Mouse (Mus musculus): Measurements from ENCODE around the gene Tamm41. TPM values are rescaled to one million over a fixed set of nuclear protein-coding genes. Genes with fewer than 3 reads are reported as not detected.

Gene Tamm41
- polyA plus RNA-seq, 1 experiment from 2014 or later, result 45.0 TPM

- Histone ChIP-seq H3K4me1 (ENCODE audit: control insufficient read depth, insufficient read depth, low read length) (peaks cover 9% of the 10 kb centered on the region), H3K9ac (ENCODE audit: low read depth, low read length) (no peak overlapping the region), H3K4me2 (no peak overlapping the region), H3K27me3 (ENCODE audit: control insufficient read depth, insufficient read depth, low read length) (no peaks in the 10 kb centered on the region), H3K9me3 (replicated peaks; ENCODE audit: control insufficient read depth, low read length) (no peaks in the 10 kb centered on the region), H3K4me3 (ENCODE audit: low read depth, low read length) (no peak overlapping the region), H3K36me3 (ENCODE audit: control insufficient read depth, insufficient read depth, low read length) (peaks cover 8% of the 10 kb centered on the region; the same call in 1 of the 2 replicates), H3K27ac (ENCODE audit: low read depth, low read length) (no peak overlapping the region)
- 80% methylated on average over 9 of the region's 9 CpGs for WGBS (ENCODE audit: insufficient replicate concordance)
- ATAC-seq (replicated peaks; ENCODE audit: insufficient number of reproducible peaks, low FRiP score, low TSS enrichment), result no peak
These were observed 26.9 kb downstream of the Tamm41 start for GRCm38 (mm10) chr6:115010815-115011214.

DNA sequence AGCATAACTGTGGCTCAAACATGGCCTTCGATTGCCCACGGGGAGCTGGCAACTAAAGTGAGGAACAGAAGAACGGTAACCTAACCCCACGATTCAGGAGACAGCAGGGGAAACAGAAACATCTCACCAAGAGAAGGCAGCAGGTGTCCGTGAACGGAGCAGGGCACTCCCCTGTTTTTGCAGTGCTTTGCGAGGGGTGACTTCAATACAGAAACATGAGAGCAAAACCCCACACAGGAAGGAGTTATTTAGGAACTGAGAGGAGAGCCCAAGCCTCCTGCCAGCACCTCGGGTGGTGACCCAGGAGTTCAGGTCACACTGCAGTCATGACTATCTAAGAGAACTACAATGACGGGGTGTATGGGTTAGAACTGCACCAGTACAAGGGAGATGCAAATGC is 27.4 kb downstream of the Tamm41 start:
- ATAC-seq (replicated peaks; ENCODE audit: insufficient number of reproducible peaks, low FRiP score, low TSS enrichment), result no peak

DNA sequence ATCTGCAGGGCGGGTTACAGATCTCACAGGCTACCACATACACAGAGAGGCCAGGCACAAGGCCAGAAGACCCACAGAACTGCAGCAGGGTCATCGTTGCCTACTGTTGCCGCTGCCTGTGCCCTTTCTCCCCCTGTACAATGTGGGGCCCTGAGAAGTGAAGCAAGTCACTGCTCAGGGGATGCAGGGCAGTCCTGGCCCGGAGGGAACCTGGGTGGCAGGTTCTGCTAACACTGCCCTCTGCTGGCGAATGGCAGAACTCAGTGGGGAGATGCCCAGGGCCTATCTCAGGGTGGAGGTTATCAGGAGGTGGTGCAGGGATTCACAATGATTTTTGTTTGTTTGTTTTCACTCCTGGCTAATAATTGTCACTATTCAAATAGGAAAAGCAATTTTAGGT is 29.9 kb downstream of the Tamm41 start:
- no peaks in the 10 kb centered on the region for H3K27me3 ChIP-seq (ENCODE audit: control insufficient read depth, insufficient read depth, low read length)
- peaks cover 9% of the 10 kb centered on the region for H3K4me1 ChIP-seq (ENCODE audit: control insufficient read depth, insufficient read depth, low read length)
- no peak overlapping the region for H3K4me2 ChIP-seq
- H3K9ac ChIP-seq (ENCODE audit: low read depth, low read length), result no peak overlapping the region
- H3K4me3 ChIP-seq (ENCODE audit: low read depth, low read length), result no peak overlapping the region
- 40% methylated on average over 5 of the region's 5 CpGs for WGBS (ENCODE audit: insufficient replicate concordance)
- H3K27ac ChIP-seq (ENCODE audit: low read depth, low read length), result no peak overlapping the region
- no peak for ATAC-seq (replicated peaks; ENCODE audit: insufficient number of reproducible peaks, low FRiP score, low TSS enrichment)
- H3K9me3 ChIP-seq (replicated peaks; ENCODE audit: control insufficient read depth, low read length), result no peaks in the 10 kb centered on the region
- H3K36me3 ChIP-seq (ENCODE audit: control insufficient read depth, insufficient read depth, low read length), result peaks cover 6% of the 10 kb centered on the region; the same call in 1 of the 2 replicates

More for the DNA sequence above, 27.4 kb downstream of the Tamm41 start:
- Histone ChIP-seq H3K4me1 (ENCODE audit: control insufficient read depth, insufficient read depth, low read length) (peaks cover 9% of the 10 kb centered on the region), H3K27me3 (ENCODE audit: control insufficient read depth, insufficient read depth, low read length) (no peaks in the 10 kb centered on the region), H3K27ac (ENCODE audit: low read depth, low read length) (no peak overlapping the region), H3K36me3 (ENCODE audit: control insufficient read depth, insufficient read depth, low read length) (peaks cover 8% of the 10 kb centered on the region; the same call in 1 of the 2 replicates), H3K9ac (ENCODE audit: low read depth, low read length) (no peak overlapping the region), H3K9me3 (replicated peaks; ENCODE audit: control insufficient read depth, low read length) (no peaks in the 10 kb centered on the region), H3K4me2 (no peak overlapping the region), H3K4me3 (ENCODE audit: low read depth, low read length) (no peak overlapping the region)
- WGBS (ENCODE audit: insufficient replicate concordance), result 82% methylated on average over 9 of the region's 9 CpGs

- H3K4me3 ChIP-seq (ENCODE audit: low read depth, low read length), result no peak overlapping the region
- WGBS (ENCODE audit: insufficient replicate concordance), result 40% methylated on average over 6 of the region's 6 CpGs
- no peaks in the 10 kb centered on the region for H3K27me3 ChIP-seq (ENCODE audit: control insufficient read depth, insufficient read depth, low read length)
- no peaks in the 10 kb centered on the region for H3K9me3 ChIP-seq (replicated peaks; ENCODE audit: control insufficient read depth, low read length)
- peaks cover 9% of the 10 kb centered on the region for H3K4me1 ChIP-seq (ENCODE audit: control insufficient read depth, insufficient read depth, low read length)
- 0 out of 2 replicates have a peak overlapping the region, but pooled peaks have one; percentile 7 for H3K27ac ChIP-seq (ENCODE audit: low read depth, low read length)
- no peak overlapping the region for H3K4me2 ChIP-seq
- peaks cover 6% of the 10 kb centered on the region; the same call in 1 of the 2 replicates for H3K36me3 ChIP-seq (ENCODE audit: control insufficient read depth, insufficient read depth, low read length)
- ATAC-seq (replicated peaks; ENCODE audit: insufficient number of reproducible peaks, low FRiP score, low TSS enrichment), result no peak
- H3K9ac ChIP-seq (ENCODE audit: low read depth, low read length), result no peak overlapping the region
These were observed 30.7 kb downstream of the Tamm41 start for GRCm38 (mm10) chr6:115006948-115007347.

DNA sequence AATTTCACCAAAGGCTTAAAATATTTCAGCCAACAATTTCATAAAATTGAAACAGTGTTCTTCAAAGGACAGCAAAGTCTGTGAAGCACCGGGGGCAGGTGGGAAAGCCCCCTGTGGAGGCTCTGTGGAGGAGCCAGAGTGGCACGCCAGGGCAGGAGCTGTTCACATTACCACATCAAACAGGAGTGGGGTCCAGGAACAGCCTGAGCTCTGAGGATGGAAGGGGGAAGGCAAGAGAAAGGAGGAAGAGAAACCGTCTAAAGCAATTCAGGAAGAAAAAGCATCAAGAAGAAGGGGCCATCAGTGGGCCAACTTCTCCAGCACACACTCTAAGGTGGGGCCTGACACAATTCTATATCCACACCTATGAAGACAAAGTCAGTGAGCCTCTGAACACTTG is 31.6 kb downstream of the Tamm41 start:
- 77% methylated on average over 3 of the region's 3 CpGs for WGBS (ENCODE audit: insufficient replicate concordance)
- H3K27me3 ChIP-seq (ENCODE audit: control insufficient read depth, insufficient read depth, low read length), result no peaks in the 10 kb centered on the region

DNA sequence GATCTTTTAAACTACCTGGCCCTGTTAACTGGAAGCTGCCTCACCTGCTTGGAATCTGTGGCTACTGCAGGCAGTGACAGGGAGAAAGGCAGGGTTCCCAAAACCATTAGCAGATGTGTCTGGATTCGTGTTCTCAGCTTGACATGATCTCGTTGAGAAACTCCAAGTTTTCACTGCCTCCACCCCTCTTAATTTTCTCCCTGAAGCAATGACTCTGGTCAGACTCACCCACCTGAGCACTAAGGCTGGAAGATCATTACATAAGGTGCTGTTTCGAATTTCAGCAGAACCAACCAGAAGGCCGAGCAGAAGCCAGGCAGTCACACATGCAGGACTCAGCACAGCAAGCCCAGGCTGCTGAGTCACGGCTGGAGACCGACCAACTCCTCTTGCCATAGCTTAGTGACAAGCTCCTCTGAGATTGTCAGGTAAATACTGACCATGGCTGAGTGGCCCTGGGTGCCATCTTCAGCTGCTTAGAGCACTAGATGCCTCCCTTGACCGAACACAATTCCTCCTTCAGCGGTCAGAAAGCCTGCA is 32.3 kb downstream of the Tamm41 start:
- H3K9me3 ChIP-seq (replicated peaks; ENCODE audit: control insufficient read depth, low read length), result no peaks in the 10 kb centered on the region
- ATAC-seq (replicated peaks; ENCODE audit: insufficient number of reproducible peaks, low FRiP score, low TSS enrichment), result no peak
- H3K9ac ChIP-seq (ENCODE audit: low read depth, low read length), result no peak overlapping the region
- H3K4me2 ChIP-seq, result no peak overlapping the region
- WGBS (ENCODE audit: insufficient replicate concordance), result 82% methylated on average over 8 of the region's 8 CpGs
- H3K4me1 ChIP-seq (ENCODE audit: control insufficient read depth, insufficient read depth, low read length), result peaks cover 9% of the 10 kb centered on the region
- H3K4me3 ChIP-seq (ENCODE audit: low read depth, low read length), result no peak overlapping the region
- no peak overlapping the region for H3K27ac ChIP-seq (ENCODE audit: low read depth, low read length)
- H3K36me3 ChIP-seq (ENCODE audit: control insufficient read depth, insufficient read depth, low read length), result peaks cover 4% of the 10 kb centered on the region; the same call in 1 of the 2 replicates
- no peaks in the 10 kb centered on the region for H3K27me3 ChIP-seq (ENCODE audit: control insufficient read depth, insufficient read depth, low read length)

More for the DNA sequence above, 31.6 kb downstream of the Tamm41 start:
- Histone ChIP-seq H3K9ac (ENCODE audit: low read depth, low read length) (no peak overlapping the region), H3K4me2 (no peak overlapping the region), H3K4me3 (ENCODE audit: low read depth, low read length) (no peak overlapping the region), H3K36me3 (ENCODE audit: control insufficient read depth, insufficient read depth, low read length) (peaks cover 6% of the 10 kb centered on the region; the same call in 1 of the 2 replicates), H3K4me1 (ENCODE audit: control insufficient read depth, insufficient read depth, low read length) (peaks cover 9% of the 10 kb centered on the region), H3K9me3 (replicated peaks; ENCODE audit: control insufficient read depth, low read length) (no peaks in the 10 kb centered on the region), H3K27ac (ENCODE audit: low read depth, low read length) (no peak overlapping the region)
- ATAC-seq (replicated peaks; ENCODE audit: insufficient number of reproducible peaks, low FRiP score, low TSS enrichment), result no peak

DNA sequence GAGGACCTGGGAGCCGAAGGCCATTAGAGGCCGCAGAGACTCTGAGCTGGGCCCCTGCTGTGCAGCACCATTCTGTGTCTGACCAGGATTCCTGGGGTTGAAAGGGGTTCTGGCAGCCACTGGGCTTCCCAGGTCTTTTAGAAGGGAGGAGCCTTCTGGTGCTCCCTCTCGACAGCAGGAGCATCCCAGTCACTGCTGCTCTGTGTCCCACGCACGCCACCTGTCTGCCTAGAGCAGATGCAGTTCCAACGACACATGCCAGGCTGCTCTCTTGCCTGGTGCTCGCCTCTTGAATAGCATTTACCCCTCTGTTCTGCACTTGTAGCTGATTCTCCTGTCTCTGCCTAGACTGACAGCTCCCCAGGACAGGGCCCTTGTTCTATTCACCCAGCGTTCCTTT is 33.0 kb downstream of the Tamm41 start:
- no peaks in the 10 kb centered on the region for H3K27me3 ChIP-seq (ENCODE audit: control insufficient read depth, insufficient read depth, low read length)
- no peaks in the 10 kb centered on the region; the same call in 1 of the 2 replicates for H3K36me3 ChIP-seq (ENCODE audit: control insufficient read depth, insufficient read depth, low read length)
- H3K4me2 ChIP-seq, result no peak overlapping the region
- H3K4me1 ChIP-seq (ENCODE audit: control insufficient read depth, insufficient read depth, low read length), result peaks cover 9% of the 10 kb centered on the region
- H3K4me3 ChIP-seq (ENCODE audit: low read depth, low read length), result no peak overlapping the region
- no peak for ATAC-seq (replicated peaks; ENCODE audit: insufficient number of reproducible peaks, low FRiP score, low TSS enrichment)
- H3K9ac ChIP-seq (ENCODE audit: low read depth, low read length), result no peak overlapping the region
- WGBS (ENCODE audit: insufficient replicate concordance), result 82% methylated on average over 8 of the region's 8 CpGs
- H3K9me3 ChIP-seq (replicated peaks; ENCODE audit: control insufficient read depth, low read length), result no peaks in the 10 kb centered on the region
- no peak overlapping the region for H3K27ac ChIP-seq (ENCODE audit: low read depth, low read length)

GRCm38 (mm10) chr6:114998374-114999031 is 39.2 kb downstream of the Tamm41 start:
- 64% methylated on average over 16 of the region's 16 CpGs for WGBS (ENCODE audit: insufficient replicate concordance)

More at GRCm38 (mm10) chr6:114998374-114999031, 39.2 kb downstream of the Tamm41 start:
- Histone ChIP-seq H3K27ac (ENCODE audit: low read depth, low read length) (no peak overlapping the region), H3K4me1 (ENCODE audit: control insufficient read depth, insufficient read depth, low read length) (peaks cover 6% of the 10 kb centered on the region), H3K9ac (ENCODE audit: low read depth, low read length) (no peak overlapping the region), H3K27me3 (ENCODE audit: control insufficient read depth, insufficient read depth, low read length) (no peaks in the 10 kb centered on the region), H3K36me3 (ENCODE audit: control insufficient read depth, insufficient read depth, low read length) (no peaks in the 10 kb centered on the region; the same call in 1 of the 2 replicates), H3K4me2 (no peak overlapping the region), H3K4me3 (ENCODE audit: low read depth, low read length) (no peak overlapping the region), H3K9me3 (replicated peaks; ENCODE audit: control insufficient read depth, low read length) (no peaks in the 10 kb centered on the region)
- ATAC-seq (replicated peaks; ENCODE audit: insufficient number of reproducible peaks, low FRiP score, low TSS enrichment), result no peak
